Mouse (Mus musculus) liver, postnatal 0 days (tissue): Measurements from ENCODE around the gene Yme1l1. TPM values are rescaled to one million over a fixed set of nuclear protein-coding genes. Genes with fewer than 3 reads are reported as not detected.

ENCODE experiments used
- ATAC-seq: fragments of 200-750 bp; cut with Nextera tagmentation; 2 replicates; pipeline ENCODE4 v1.8.0; 2017; ENCODE audit warnings: mild to moderate bottlenecking, moderate library complexity
- DNase-seq: peaks from one replicate; pipeline ENCODE4 v3.0.0-alpha.2; 2016
- H3K27ac ChIP-seq: fragments of 300-500 bp; sonication (generic); 2 replicates; pipeline ENCODE4 v1.5.1; 2014; ENCODE audit warnings: antibody characterized with exemption, moderate library complexity, mild to moderate bottlenecking, low read depth
- H3K27me3 ChIP-seq: fragments of 300-500 bp; sonication (generic); 2 replicates; pipeline ENCODE4 v1.6.1; 2014; ENCODE audit warnings: low read length, control low read depth, mixed read lengths; ENCODE audit not compliant: insufficient read depth
- H3K36me3 ChIP-seq: fragments of 300-500 bp; sonication (generic); replicated peaks from 2 replicates; pipeline ENCODE4 v1.6.1; 2014; ENCODE audit warnings: mild to moderate bottlenecking, control low read depth, low read length, moderate library complexity, mixed read lengths; ENCODE audit not compliant: insufficient read depth
- H3K4me1 ChIP-seq: fragments of 300-500 bp; sonication (generic); 2 replicates; pipeline ENCODE4 v1.6.1; 2014; ENCODE audit warnings: antibody characterized with exemption, mild to moderate bottlenecking, control low read depth; ENCODE audit not compliant: insufficient read depth
- H3K4me2 ChIP-seq: fragments of 300-500 bp; sonication (generic); 2 replicates; pipeline ENCODE4 v1.6.1; 2014; ENCODE audit warnings: low read depth, mild to moderate bottlenecking, low read length, moderate library complexity, mixed read lengths
- H3K4me3 ChIP-seq: fragments of 300-500 bp; sonication (generic); 2 replicates; pipeline ENCODE4 v1.5.1; 2014; ENCODE audit warnings: low read depth, low read length
- H3K9ac ChIP-seq: fragments of 300-500 bp; sonication (generic); replicated peaks from 2 replicates; pipeline ENCODE4 v1.6.1; 2014; ENCODE audit warnings: mild to moderate bottlenecking, moderate library complexity
- H3K9me3 ChIP-seq: fragments of 300-500 bp; sonication (generic); 2 replicates; pipeline ENCODE4 v1.6.1; 2016; ENCODE audit warnings: mild to moderate bottlenecking, control low read depth, low read length, mixed read lengths
- EP300 ChIP-seq: IDR thresholded peaks from 2 replicates; pipeline ENCODE4 v1.6.1; 2016; ENCODE audit warnings: antibody characterized with exemption, low read depth, mild to moderate bottlenecking
- WGBS: fragments of 180-500 bp; shearing (Covaris S2); extraction: QIAGEN DNeasy Blood & Tissue Kit; methylation state at CpG from one replicate; pipeline ENCODE4 v1.1.7; 2014; ENCODE audit not compliant: insufficient replicate concordance; 5-methylcytosine and 5-hydroxymethylcytosine counted together
- polyA plus RNA-seq: library from polyadenylated mRNA; unstranded; fragments of >200 nt; fragmentation: Nextera tagmentation; extraction: Ambion mirVana; gene quantifications from 2 replicates; pipeline ENCODE4 v1.2.1, GENCODE M21; 2015

Yme1l1 gene
- polyA plus RNA-seq, 1 experiment from 2014 or later, result 23.3 TPM

DNA sequence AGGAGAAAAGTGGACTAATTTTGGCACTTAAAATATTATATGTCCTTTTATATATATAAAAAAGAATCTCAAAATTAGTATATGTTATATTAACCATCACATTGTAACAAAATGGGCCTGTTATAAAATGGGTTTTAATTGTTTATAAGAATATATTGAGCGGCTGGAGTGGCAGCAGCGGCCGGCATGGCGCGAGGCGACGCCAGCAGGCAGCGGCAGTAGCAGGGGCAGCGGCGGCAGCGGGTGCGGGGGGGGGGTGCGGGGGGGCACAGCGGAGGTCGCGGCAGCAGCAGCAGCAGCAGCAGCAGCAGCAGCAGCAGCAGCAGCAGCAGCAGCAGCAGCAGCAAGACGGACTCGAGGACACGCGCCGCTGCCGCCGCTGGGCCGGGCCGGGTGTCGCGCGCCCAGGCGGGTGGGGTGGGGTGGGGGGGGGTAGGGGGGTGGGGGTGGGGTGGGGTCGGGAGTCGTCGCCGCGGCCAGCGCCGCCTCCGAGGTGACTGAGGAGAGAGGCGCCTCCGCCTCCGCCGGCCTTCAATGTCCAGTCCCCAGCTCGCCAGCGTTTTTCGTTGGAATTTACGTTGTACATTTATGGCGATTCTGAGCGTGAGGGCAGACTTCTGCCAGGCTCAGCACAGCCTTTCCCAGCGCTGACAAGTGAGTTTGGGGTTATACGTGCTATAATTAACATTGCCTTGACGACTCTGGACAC, 78.0 kb downstream of the Yme1l1 start:
- Histone ChIP-seq H3K4me2 (peak overlapping the region; percentile 68), H3K27me3 (peaks cover 6% of the 10 kb centered on the region; the same call in 1 of the 2 replicates), H3K9me3 (no peaks in the 10 kb centered on the region), H3K4me1 (no peaks in the 10 kb centered on the region), H3K27ac (no peak overlapping the region), H3K4me3 (peak overlapping the region; percentile 33), H3K36me3 (no peaks in the 10 kb centered on the region), H3K9ac (no peak overlapping the region)
- 3% methylated on average over 20 of the region's 50 CpGs for WGBS
- no peak for DNase-seq
- no peak for ATAC-seq
- TF ChIP-seq EP300, result no peak

Other genes with a start within 250 kb of the Yme1l1 start
- gene Abi1, start 116.1 kb upstream of the Yme1l1 start, polyA plus RNA-seq, result 15.9 and 16.2 TPM in 2 replicates
- gene Acbd5, start 88.2 kb upstream of the Yme1l1 start, polyA plus RNA-seq, result 38.3 and 41.5 TPM in 2 replicates
- gene Mastl, start 345 bp upstream of the Yme1l1 start, polyA plus RNA-seq, result 1.9 and 2.3 TPM in 2 replicates
- gene 4931423N10Rik, start 51.1 kb downstream of the Yme1l1 start, polyA plus RNA-seq, result not detected in 2 replicates
- not detected in 2 replicates for gene Nxph2, start 164.9 kb downstream of the Yme1l1 start, polyA plus RNA-seq